Mouse (Mus musculus) E14TG2a.4 (cell line): ENCODE measurements around the gene Rerg.
A peak's percentile ranks its signal among the peaks of the same experiment; 100 is the strongest.

Source experiments
- H3K27me3 ChIP-seq: 2 replicates; pipeline ENCODE4 v1.6.1; 2014; ENCODE audit warnings: low read length, control low read depth; ENCODE audit not compliant: insufficient read depth
- H3K36me3 ChIP-seq: 2 replicates; pipeline ENCODE4 v1.6.1; 2014; ENCODE audit warnings: low read length, control low read depth; ENCODE audit not compliant: insufficient read depth
- H3K4me1 ChIP-seq: replicated peaks from 2 replicates; pipeline ENCODE4 v1.6.1; 2014; ENCODE audit warnings: low read depth, low read length, control low read depth
- H3K4me3 ChIP-seq: replicated peaks from 2 replicates; pipeline ENCODE4 v1.5.1; 2014; ENCODE audit warnings: mild to moderate bottlenecking, low read length
- H3K9me3 ChIP-seq: 2 replicates; pipeline ENCODE4 v1.6.1; 2014; ENCODE audit warnings: low read length, control low read depth
- CTCF ChIP-seq: conservative IDR thresholded peaks from 2 replicates; pipeline ENCODE4 v1.5.1; 2014; ENCODE audit warnings: low read length
- NANOG ChIP-seq: IDR thresholded peaks from 2 replicates; pipeline ENCODE4 v1.6.1; 2014; ENCODE audit warnings: borderline replicate concordance, low read length, mixed read lengths
- POU5F1 ChIP-seq: IDR thresholded peaks from 2 replicates; pipeline ENCODE4 v1.6.1; 2014; ENCODE audit warnings: low read length, borderline replicate concordance

Gene Rerg

DNA sequence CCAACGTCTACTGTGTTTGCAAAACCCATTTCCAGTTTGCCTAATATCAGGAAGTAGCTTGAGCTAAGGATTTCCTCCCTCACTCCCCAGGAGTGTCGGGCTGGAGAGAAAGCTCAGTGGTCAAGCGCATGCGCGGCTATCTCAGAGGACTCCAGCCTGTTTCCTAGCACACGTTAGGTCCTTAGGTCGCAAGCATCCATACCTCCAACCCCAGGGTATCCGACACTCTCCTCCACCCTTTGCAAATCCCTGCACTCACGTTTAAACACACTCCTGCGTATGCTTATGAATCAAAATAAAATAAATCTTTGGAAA is 25.8 kb downstream of the Rerg start:
- peaks cover 25% of the 10 kb centered on the region for H3K4me1 ChIP-seq

DNA sequence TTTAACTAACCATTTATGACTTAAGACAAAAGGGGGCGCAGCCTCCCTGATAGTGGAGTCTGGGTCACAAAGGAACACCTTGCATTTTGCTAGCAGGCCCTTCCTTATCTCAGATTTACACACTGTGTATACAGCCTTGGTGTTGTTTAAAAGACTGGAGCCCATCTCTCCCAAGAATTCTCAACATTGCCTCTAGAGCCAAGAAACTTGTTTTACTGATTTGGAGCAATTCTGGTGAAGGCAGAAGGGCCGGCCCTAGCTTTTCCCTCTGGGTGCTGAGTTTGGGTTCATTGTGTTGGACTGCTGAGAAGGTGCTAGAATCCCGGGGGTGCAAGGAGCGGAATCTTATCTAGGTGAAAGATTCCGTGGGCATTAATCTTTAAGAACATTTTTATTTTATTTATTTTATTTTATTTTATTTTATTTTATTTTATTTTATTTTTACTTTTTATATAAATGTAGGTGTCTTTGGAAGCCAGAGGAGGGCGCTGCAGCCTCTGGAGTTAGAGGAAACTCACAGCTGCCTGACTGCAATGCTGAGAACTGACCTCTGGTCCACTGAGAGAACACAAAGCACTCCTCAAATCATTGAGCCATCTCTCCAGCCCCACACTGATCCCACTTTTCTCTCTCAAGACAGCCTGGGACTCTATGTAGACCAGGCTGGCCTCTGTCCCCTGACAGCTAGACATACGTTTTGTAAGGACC is 26.3 kb downstream of the Rerg start:
- H3K36me3 ChIP-seq: no peaks in the 10 kb centered on the region
- H3K27me3 ChIP-seq: no peaks in the 10 kb centered on the region
- H3K4me1 ChIP-seq: peaks cover 25% of the 10 kb centered on the region
- no peaks in the 10 kb centered on the region for H3K9me3 ChIP-seq
- H3K4me3 ChIP-seq: no peak overlapping the region
- TF ChIP-seq POU5F1 (no peak), NANOG (no peak), CTCF (peak; percentile 16; the same call in 1 of the 2 replicates)

More for the DNA sequence above, 25.8 kb downstream of the Rerg start:
- Histone ChIP-seq H3K36me3 (no peaks in the 10 kb centered on the region), H3K9me3 (no peaks in the 10 kb centered on the region), H3K4me3 (no peak overlapping the region), H3K27me3 (no peaks in the 10 kb centered on the region)
- TF ChIP-seq CTCF (no peak), POU5F1 (no peak), NANOG (no peak)

DNA sequence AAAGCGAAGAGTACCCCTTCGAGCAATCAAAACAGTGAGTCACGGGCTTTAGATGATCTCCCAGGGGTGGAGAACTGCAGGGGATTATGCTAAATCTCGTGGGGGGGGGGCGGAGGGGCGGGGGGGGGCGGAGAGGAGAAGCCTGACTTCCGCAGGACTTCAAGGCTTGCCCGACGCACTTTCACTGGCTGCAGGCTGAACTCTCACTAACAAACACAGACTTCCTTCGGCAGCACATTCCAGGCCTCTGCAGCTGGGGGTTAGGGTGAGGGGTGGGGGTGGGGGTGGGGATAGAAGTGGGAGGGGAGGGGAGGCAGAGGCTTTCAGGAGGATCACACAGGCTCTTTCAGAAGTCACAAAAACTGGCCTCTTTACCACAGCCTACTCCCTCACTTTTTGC is 27.5 kb downstream of the Rerg start:
- Histone ChIP-seq H3K4me1 (peaks cover 25% of the 10 kb centered on the region), H3K4me3 (no peak overlapping the region), H3K9me3 (no peaks in the 10 kb centered on the region), H3K27me3 (no peaks in the 10 kb centered on the region), H3K36me3 (no peaks in the 10 kb centered on the region)
- TF ChIP-seq CTCF: no peak
- no peak for TF ChIP-seq POU5F1
- TF ChIP-seq NANOG: no peak

DNA sequence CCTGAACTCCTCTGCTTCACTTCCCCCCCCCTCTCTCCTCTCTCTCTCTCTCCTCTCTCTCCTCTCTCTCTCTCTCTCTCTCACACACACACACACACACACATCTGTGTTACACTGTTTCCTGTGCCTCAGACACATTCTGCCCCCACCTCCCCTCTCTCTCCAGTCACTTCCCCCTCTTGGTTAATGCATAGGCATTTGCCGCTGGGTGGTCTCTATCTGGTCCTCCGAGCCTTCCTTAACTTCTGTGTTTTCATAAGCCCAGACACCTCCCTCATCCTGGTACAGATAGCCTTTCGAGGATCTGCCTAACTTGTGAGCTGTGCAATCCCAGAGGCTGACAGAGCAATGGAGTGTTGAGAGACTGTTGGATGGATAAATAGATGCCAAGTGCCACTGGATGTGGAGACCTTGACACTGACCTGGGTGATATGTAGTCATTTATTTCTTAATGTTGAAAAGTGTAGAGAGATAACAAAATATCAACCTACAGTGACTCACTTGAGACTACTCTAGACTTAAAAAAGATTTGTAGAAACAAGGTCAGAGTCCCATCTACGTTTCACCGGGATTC is 29.0 kb downstream of the Rerg start:
- Histone ChIP-seq H3K9me3 (no peaks in the 10 kb centered on the region), H3K27me3 (no peaks in the 10 kb centered on the region), H3K36me3 (no peaks in the 10 kb centered on the region), H3K4me3 (no peak overlapping the region), H3K4me1 (peaks cover 25% of the 10 kb centered on the region)
- no peak for TF ChIP-seq NANOG
- TF ChIP-seq CTCF: no peak
- TF ChIP-seq POU5F1: no peak

DNA sequence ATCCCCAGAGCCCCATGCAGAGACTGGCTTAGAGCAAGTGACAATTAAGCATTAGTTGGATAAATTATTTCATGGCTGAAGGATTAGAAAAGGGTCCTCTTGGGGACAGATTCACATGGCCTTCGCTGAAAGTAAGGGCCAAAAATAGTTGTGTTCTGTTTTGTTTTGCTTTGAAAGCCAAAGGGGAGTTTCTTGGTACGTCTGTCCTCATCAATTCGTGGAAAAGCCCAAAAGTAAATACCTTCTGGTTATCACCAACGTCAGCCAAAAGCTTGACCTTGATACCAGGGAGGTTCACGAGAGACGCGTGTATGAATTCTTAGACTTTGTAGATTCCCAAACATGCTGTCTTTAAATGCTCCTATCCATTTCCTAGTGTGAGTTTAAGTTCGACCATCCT is 31.5 kb downstream of the Rerg start:
- peaks cover 16% of the 10 kb centered on the region for H3K4me1 ChIP-seq
- H3K36me3 ChIP-seq: no peaks in the 10 kb centered on the region
- no peaks in the 10 kb centered on the region for H3K27me3 ChIP-seq
- H3K9me3 ChIP-seq: no peaks in the 10 kb centered on the region
- no peak overlapping the region for H3K4me3 ChIP-seq
- TF ChIP-seq CTCF (no peak), POU5F1 (no peak), NANOG (no peak)

DNA sequence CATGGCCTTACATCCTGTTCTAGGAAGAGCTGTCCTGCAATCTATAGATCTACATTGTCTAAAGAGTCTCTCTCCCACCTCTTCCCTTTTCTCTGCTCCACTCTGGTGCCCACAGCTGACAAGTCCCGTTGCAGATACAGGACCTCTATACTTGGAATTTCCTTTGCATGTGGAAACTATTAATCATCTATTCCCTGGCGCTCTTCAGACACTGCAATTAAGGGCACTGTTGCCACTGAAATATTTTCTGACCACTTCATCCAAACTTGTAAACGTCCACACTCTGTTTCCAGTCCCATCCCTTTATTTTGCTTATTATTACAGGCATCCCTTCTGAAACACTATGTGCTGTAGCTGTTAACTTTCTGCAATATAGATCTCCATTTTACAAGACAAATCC is 31.9 kb downstream of the Rerg start:
- no peaks in the 10 kb centered on the region for H3K27me3 ChIP-seq
- no peak overlapping the region for H3K4me3 ChIP-seq
- TF ChIP-seq CTCF: no peak
- no peak for TF ChIP-seq POU5F1
- TF ChIP-seq NANOG: no peak
- peaks cover 14% of the 10 kb centered on the region for H3K4me1 ChIP-seq
- no peaks in the 10 kb centered on the region for H3K9me3 ChIP-seq
- H3K36me3 ChIP-seq: no peaks in the 10 kb centered on the region

DNA sequence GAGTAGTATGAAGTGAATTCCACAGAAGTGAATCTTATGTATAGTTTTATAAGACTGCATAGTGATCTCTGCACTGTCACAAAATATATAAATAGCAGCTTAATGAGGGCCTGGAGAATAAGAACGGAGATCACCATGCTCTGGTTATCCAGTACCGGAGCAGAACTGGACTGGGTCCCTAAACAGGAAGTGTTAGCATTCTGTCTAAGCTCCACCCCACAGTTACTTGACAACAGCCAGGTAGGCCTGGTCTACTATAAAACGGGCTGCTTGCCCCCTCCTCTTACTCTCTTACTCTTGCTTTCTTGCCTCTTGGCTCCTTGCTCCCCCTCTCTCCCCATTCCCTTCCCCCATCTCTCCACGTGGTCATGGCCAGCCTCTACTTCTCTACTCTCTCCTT is 33.9 kb downstream of the Rerg start:
- Histone ChIP-seq H3K4me1 (peaks cover 11% of the 10 kb centered on the region), H3K36me3 (no peaks in the 10 kb centered on the region), H3K27me3 (no peaks in the 10 kb centered on the region), H3K9me3 (no peaks in the 10 kb centered on the region), H3K4me3 (no peak overlapping the region)
- no peak for TF ChIP-seq POU5F1
- TF ChIP-seq NANOG: no peak
- TF ChIP-seq CTCF: no peak

DNA sequence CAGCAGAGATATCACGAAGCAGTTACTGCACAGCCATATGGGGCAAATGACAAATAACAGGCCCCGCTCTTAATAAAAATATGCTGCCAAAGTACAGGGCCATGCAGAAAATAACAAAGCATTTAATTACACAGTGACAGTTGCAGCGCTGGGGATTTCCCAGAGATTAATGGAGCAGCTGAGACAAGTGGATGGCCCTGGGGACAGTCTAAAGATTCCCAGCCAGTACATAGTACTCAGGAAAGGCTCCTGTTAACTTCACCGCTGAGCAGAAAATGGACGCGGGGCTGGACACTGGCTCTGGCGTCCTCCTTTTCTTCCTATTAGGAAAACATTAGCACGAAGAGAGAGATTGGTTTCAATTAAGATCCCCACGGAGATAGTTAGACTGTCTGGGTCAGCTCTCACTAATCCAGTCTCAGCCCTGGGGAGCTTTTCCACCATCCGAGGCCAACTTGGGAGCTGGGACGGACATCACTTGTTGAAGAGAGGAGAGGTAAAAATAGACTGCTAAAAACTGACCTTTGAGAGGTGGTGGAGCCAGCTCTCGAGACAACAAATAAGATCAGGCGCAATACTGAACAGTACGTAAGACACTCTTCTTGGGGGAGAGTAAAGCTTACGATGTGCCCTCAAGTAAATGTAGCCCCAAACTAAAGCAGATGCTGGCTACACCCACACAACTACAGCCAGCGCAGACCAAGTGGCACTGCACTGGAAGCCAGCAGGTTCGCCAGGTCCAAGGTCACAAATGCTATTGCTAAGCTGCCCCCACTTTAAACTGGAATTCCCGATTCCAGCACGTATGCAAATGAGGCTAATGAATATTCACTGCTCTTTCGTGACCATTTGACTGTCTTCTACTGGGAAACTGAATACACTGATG is 34.5 kb downstream of the Rerg start:
- H3K27me3 ChIP-seq: no peaks in the 10 kb centered on the region
- H3K4me3 ChIP-seq: no peak overlapping the region
- H3K36me3 ChIP-seq: no peaks in the 10 kb centered on the region
- H3K4me1 ChIP-seq: peaks cover 11% of the 10 kb centered on the region
- TF ChIP-seq POU5F1 (no peak), NANOG (no peak), CTCF (no peak)
- H3K9me3 ChIP-seq: no peaks in the 10 kb centered on the region
